In the genomic region with DNA sequence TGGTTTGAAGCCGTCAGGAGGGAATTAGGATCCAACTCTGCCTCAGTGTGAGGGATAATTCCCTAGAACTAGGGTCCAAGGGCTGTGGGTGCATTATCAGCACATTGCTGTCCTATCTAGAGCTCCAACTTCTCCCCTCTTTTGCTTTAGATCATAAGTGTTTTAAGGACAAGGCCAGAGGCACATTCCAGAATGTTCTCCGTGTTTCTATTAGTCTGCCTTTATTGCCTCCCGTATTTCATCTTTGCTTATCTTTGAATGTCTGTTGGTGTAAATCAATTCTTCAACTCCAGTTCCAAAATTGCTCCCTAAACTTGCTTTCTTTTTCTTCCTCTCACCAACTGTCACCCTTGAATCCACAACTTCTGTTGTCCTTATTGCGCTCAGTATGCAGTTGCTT, we compare ENCODE assay signal across 21 mouse cellular contexts. TPM values are rescaled to one million over a fixed set of nuclear protein-coding genes. Genes with fewer than 3 reads are reported as not detected.
DNase-seq lines count a peak whose midpoint lies in the region; ATAC-seq and TF ChIP-seq lines count a peak whose summit lies in the region.
"Had no signal": no experiment of that assay in that cellular context is flagged by ENCODE, and none has a peak within 500 bp of the region (broad histone marks: within the 10 kb centered on the region; RNA-seq: fewer than 3 reads in every experiment).

No protein-coding gene starts in this region.

- no peak for ATAC-seq in kidney, embryonic 15.5 days (replicated peaks; ENCODE audit: low FRiP score)
- ATAC-seq in kidney, postnatal 0 days (replicated peaks; ENCODE audit: low FRiP score, low read depth): no peak
- ATAC-seq: forebrain, embryonic 14.5 days; hindbrain, embryonic 16.5 days had no signal

- no peak overlapping the region for H3K27ac ChIP-seq in kidney, embryonic 15.5 days
- no peak overlapping the region; the same call in 1 of the 2 replicates for H3K27ac ChIP-seq in kidney, postnatal 0 days
- H3K27ac ChIP-seq: embryonic facial prominence, embryonic 15.5 days; forebrain, embryonic 10.5 days; hindbrain, embryonic 12.5 days had no signal

- no peaks in the 10 kb centered on the region for H3K36me3 ChIP-seq in kidney, embryonic 15.5 days
- H3K36me3 ChIP-seq in kidney, postnatal 0 days (ENCODE audit: insufficient read depth, low read length): no peaks in the 10 kb centered on the region
- H3K36me3 ChIP-seq: embryonic facial prominence, embryonic 15.5 days; forebrain, embryonic 10.5 days; hindbrain, embryonic 12.5 days had no signal

- no peak overlapping the region for H3K4me2 ChIP-seq in kidney, embryonic 15.5 days
- H3K4me2 ChIP-seq in kidney, postnatal 0 days (ENCODE audit: low read length): no peak overlapping the region
- H3K4me2 ChIP-seq: embryonic facial prominence, embryonic 15.5 days; hindbrain, embryonic 12.5 days had no signal

- peak; percentile 10 for DNase-seq in kidney, adult 11 months
- DNase-seq in kidney, postnatal 0 days (ENCODE audit: low spot score): peak; percentile 73
- DNase-seq in kidney, postnatal 10 days: no peak
- DNase-seq in urinary bladder, postnatal 14 days (ENCODE audit: low spot score): peak; percentile 26
- DNase-seq in urinary bladder, adult 2 months (ENCODE audit: low spot score): no peak
- DNase-seq in testis, postnatal 10 days (ENCODE audit: low spot score): no peak
- DNase-seq: adrenal gland, adult 2 months; adrenal gland, postnatal 25 days; cerebellum, adult 2 months; embryo, embryonic 11 days; heart, postnatal 10 days; heart, postnatal 4 days had no signal

- H3K9ac ChIP-seq in kidney, embryonic 15.5 days: no peak overlapping the region
- no peak overlapping the region for H3K9ac ChIP-seq in kidney, postnatal 0 days (ENCODE audit: low read depth, low read length)
- H3K9ac ChIP-seq: embryonic facial prominence, embryonic 15.5 days; hindbrain, embryonic 12.5 days had no signal

- H3K4me1 ChIP-seq in kidney, embryonic 15.5 days: no peaks in the 10 kb centered on the region
- H3K4me1 ChIP-seq in kidney, postnatal 0 days (replicated peaks; ENCODE audit: insufficient read depth, low read length): no peaks in the 10 kb centered on the region
- H3K4me1 ChIP-seq: embryonic facial prominence, embryonic 15.5 days; forebrain, embryonic 10.5 days; hindbrain, embryonic 12.5 days had no signal

- TF ChIP-seq CTCF in kidney, postnatal 0 days (IDR thresholded peaks at IDR 0.05; ENCODE audit: low read depth): no peak

- H3K9me3 ChIP-seq in kidney, embryonic 15.5 days (replicated peaks): no peaks in the 10 kb centered on the region
- H3K9me3 ChIP-seq in kidney, postnatal 0 days (replicated peaks; ENCODE audit: low read length): no peaks in the 10 kb centered on the region
- H3K9me3 ChIP-seq: embryonic facial prominence, embryonic 15.5 days; forebrain, embryonic 10.5 days; hindbrain, embryonic 12.5 days had no signal

- WGBS in kidney, embryonic 15.5 days: 59% methylated on average over 4 of the region's 4 CpGs
- WGBS in kidney, postnatal 0 days: 68% methylated on average over 4 of the region's 4 CpGs

- no peaks in the 10 kb centered on the region for H3K27me3 ChIP-seq in kidney, embryonic 15.5 days
- H3K27me3 ChIP-seq in kidney, postnatal 0 days (ENCODE audit: insufficient read depth, low read length): no peaks in the 10 kb centered on the region
- H3K27me3 ChIP-seq: embryonic facial prominence, embryonic 15.5 days; hindbrain, embryonic 12.5 days had no signal

- H3K4me3 ChIP-seq in kidney, embryonic 15.5 days (replicated peaks): no peak overlapping the region
- H3K4me3 ChIP-seq in kidney, postnatal 0 days (replicated peaks; ENCODE audit: low read depth, low read length): no peak overlapping the region
- H3K4me3 ChIP-seq: embryonic facial prominence, embryonic 15.5 days; erythroblast, embryonic 14.5 days; forebrain, embryonic 10.5 days; hindbrain, embryonic 12.5 days had no signal

RNA-seq across cellular contexts. Expression of a gene that starts 4.9 kb away (rescaled TPM):
- 0.09 and 0.13 TPM in 2 replicates for polyA plus RNA-seq in kidney, embryonic 15.5 days (2015; fragmentation: Nextera tagmentation; extraction: Ambion mirVana)
- polyA plus RNA-seq in kidney, postnatal 0 days (2015; fragmentation: Nextera tagmentation; extraction: Ambion mirVana): 0.15 TPM in 1 of 2 replicates, not detected in the other
- 0.10 and 0.17 TPM in 2 replicates for polyA plus RNA-seq in urinary bladder, adult 2 months (2012; rRNA removed)
- polyA plus RNA-seq: adrenal gland, adult 2 months; cerebellum, adult 2 months; embryonic facial prominence, embryonic 11.5 days; erythroblast, embryonic 14.5 days; forebrain, embryonic 10.5 days; forebrain, embryonic 14.5 days; heart, embryonic 14.5 days; hindbrain, embryonic 12.5 days; hindbrain, embryonic 16.5 days had no signal

RNA-seq across cellular contexts. Expression of a gene that starts 33.9 kb away (rescaled TPM):
- 4.9 and 8.0 TPM in 2 replicates for polyA plus RNA-seq in kidney, embryonic 15.5 days (2015; fragmentation: Nextera tagmentation; extraction: Ambion mirVana)
- polyA plus RNA-seq in kidney, postnatal 0 days (2015; fragmentation: Nextera tagmentation; extraction: Ambion mirVana): 30.3 and 31.8 TPM in 2 replicates
- 249 and 256 TPM in 2 replicates for polyA plus RNA-seq in urinary bladder, adult 2 months (2012; rRNA removed)
- polyA plus RNA-seq: embryonic facial prominence, embryonic 11.5 days; erythroblast, embryonic 14.5 days; forebrain, embryonic 10.5 days; hindbrain, embryonic 12.5 days had no signal

RNA-seq across cellular contexts. Expression of a gene that starts 51.9 kb away (rescaled TPM):
- polyA plus RNA-seq in kidney, embryonic 15.5 days (2015; fragmentation: Nextera tagmentation; extraction: Ambion mirVana): not detected in 2 replicates
- polyA plus RNA-seq in kidney, postnatal 0 days (2015; fragmentation: Nextera tagmentation; extraction: Ambion mirVana): 0.25 TPM in 1 of 2 replicates, not detected in the other
- 0.77 and 1.3 TPM in 2 replicates for polyA plus RNA-seq in urinary bladder, adult 2 months (2012; rRNA removed)
- polyA plus RNA-seq: adrenal gland, adult 2 months; cerebellum, adult 2 months; embryonic facial prominence, embryonic 11.5 days; embryonic facial prominence, embryonic 15.5 days; erythroblast, embryonic 14.5 days; forebrain, embryonic 10.5 days; forebrain, embryonic 14.5 days; heart, embryonic 14.5 days; hindbrain, embryonic 12.5 days; hindbrain, embryonic 16.5 days had no signal

Comparison
In these comparisons a context has a peak if more than half of its experiments do, and no peak if none do; other contexts are left out.
1. DNase-seq: peak in kidney, adult 11 months (single experiment), kidney, postnatal 0 days (single experiment) and urinary bladder, postnatal 14 days (single experiment); none in kidney, postnatal 10 days (single experiment), urinary bladder, adult 2 months (single experiment) and testis, postnatal 10 days (single experiment).